Mouse (Mus musculus) cerebellum, postnatal 36 days (tissue): ENCODE measurements around the gene Dus2.

Source experiments
- DNase-seq, 2 experiments: peaks; one replicate each; pipeline ENCODE4 v3.0.0; 2021 to 2022; ENCODE audit warnings: mixed read lengths in 2 of 2

Gene Dus2

GRCm38 (mm10) chr8:106102321-106102720 is 111.2 kb downstream of the Dus2 start:
- no peak for DNase-seq
